ENCODE assay signal across 13 mouse cellular contexts in genomic region chr4:152246011-152246410, GRCm38 (mm10). TPM values are rescaled to one million over a fixed set of nuclear protein-coding genes. Genes with fewer than 3 reads are reported as not detected.
DNase-seq lines count a peak whose midpoint lies in the region; ATAC-seq and TF ChIP-seq lines count a peak whose summit lies in the region.
"Had no signal": no experiment of that assay in that cellular context is flagged by ENCODE, and none has a peak within 500 bp of the region (broad histone marks: within the 10 kb centered on the region; RNA-seq: fewer than 3 reads in every experiment).

No protein-coding gene starts in this region.

- H3K4me3 ChIP-seq in heart, postnatal 0 days (ENCODE audit: low read depth, low read length) = no peak overlapping the region
- no peak overlapping the region for H3K4me3 ChIP-seq in olfactory bulb, adult 2 months (ENCODE audit: insufficient read depth, low read depth, low read length)
- no peak overlapping the region for H3K4me3 ChIP-seq in intestine, postnatal 0 days (ENCODE audit: low read depth, low read length)
- H3K4me3 ChIP-seq: liver, embryonic 13.5 days; midbrain, embryonic 10.5 days had no signal

- H3K27ac ChIP-seq in heart, postnatal 0 days (ENCODE audit: low read depth) = peak overlapping the region; percentile 66
- peak overlapping the region; percentile 91 for H3K27ac ChIP-seq in olfactory bulb, adult 2 months (ENCODE audit: insufficient read depth, low read depth, low read length)
- H3K27ac ChIP-seq in intestine, postnatal 0 days (ENCODE audit: low read depth, low read length) = no peak overlapping the region
- H3K27ac ChIP-seq: kidney, postnatal 0 days; liver, embryonic 13.5 days; midbrain, embryonic 10.5 days had no signal

- H3K9ac ChIP-seq in heart, postnatal 0 days (replicated peaks; ENCODE audit: low read depth, low read length) = no peak overlapping the region
- no peak overlapping the region for H3K9ac ChIP-seq in intestine, postnatal 0 days (ENCODE audit: low read depth, low read length)
- H3K9ac ChIP-seq: liver, embryonic 13.5 days had no signal

- no peak overlapping the region for H3K4me2 ChIP-seq in heart, postnatal 0 days (ENCODE audit: low read depth, low read length)
- H3K4me2 ChIP-seq in intestine, postnatal 0 days (replicated peaks; ENCODE audit: low read depth) = no peak overlapping the region
- H3K4me2 ChIP-seq: liver, embryonic 13.5 days had no signal

- peak; percentile 75 for ATAC-seq in frontal cortex, adult (ENCODE audit: low TSS enrichment)
- ATAC-seq in heart, postnatal 0 days (ENCODE audit: insufficient read depth, low read depth) = peak; percentile 74
- no peak for ATAC-seq in intestine, postnatal 0 days
- ATAC-seq: CD4-positive, CD25-positive, alpha-beta regulatory T cell, adult 4 months had no signal

- H3K27me3 ChIP-seq in heart, postnatal 0 days (ENCODE audit: control insufficient read depth, insufficient read depth, low read length) = no peaks in the 10 kb centered on the region
- H3K27me3 ChIP-seq in intestine, postnatal 0 days (replicated peaks; ENCODE audit: control insufficient read depth, insufficient read depth, low read length) = no peaks in the 10 kb centered on the region
- H3K27me3 ChIP-seq: liver, embryonic 13.5 days had no signal

- TF ChIP-seq POLR2A in olfactory bulb, adult 2 months (IDR thresholded peaks at IDR 0.05; ENCODE audit: insufficient read depth, low read depth, low read length) = no peak

- peak; percentile 96 for DNase-seq in heart, adult 11 months
- no peak for DNase-seq in heart, postnatal 36 days
- no peak for DNase-seq in heart, postnatal 0 days (ENCODE audit: low spot score)
- no peak for DNase-seq in urinary bladder, adult 2 months (ENCODE audit: low spot score)
- no peak for DNase-seq in thymus, postnatal 25 days
- DNase-seq: liver, embryonic 13.5 days had no signal

- H3K4me1 ChIP-seq in heart, postnatal 0 days (ENCODE audit: control insufficient read depth, insufficient read depth) = peaks cover 40% of the 10 kb centered on the region
- H3K4me1 ChIP-seq in olfactory bulb, adult 2 months (ENCODE audit: control insufficient read depth, insufficient read depth, low read length) = peaks cover 68% of the 10 kb centered on the region
- no peaks in the 10 kb centered on the region for H3K4me1 ChIP-seq in intestine, postnatal 0 days (replicated peaks; ENCODE audit: control insufficient read depth, insufficient read depth, low read length)
- H3K4me1 ChIP-seq: midbrain, embryonic 10.5 days had no signal

- TF ChIP-seq EP300 in heart, postnatal 0 days (IDR thresholded peaks at IDR 0.05; ENCODE audit: low read depth) = peak; percentile 63; the same call in 1 of the 2 replicates

- WGBS in heart, postnatal 0 days = 31% methylated on average over 6 of the region's 6 CpGs
- WGBS in olfactory bulb, adult 2 months = 17% methylated on average over 6 of the region's 6 CpGs
- 83% methylated on average over 6 of the region's 6 CpGs for WGBS in intestine, postnatal 0 days

- no peaks in the 10 kb centered on the region; the same call in 1 of the 2 replicates for H3K36me3 ChIP-seq in heart, postnatal 0 days (replicated peaks; ENCODE audit: control insufficient read depth, insufficient read depth, low read length)
- H3K36me3 ChIP-seq in intestine, postnatal 0 days (ENCODE audit: control insufficient read depth, insufficient read depth) = peaks cover 6% of the 10 kb centered on the region; the same call in 1 of the 2 replicates
- H3K36me3 ChIP-seq: liver, embryonic 13.5 days had no signal

- no peaks in the 10 kb centered on the region for H3K9me3 ChIP-seq in heart, postnatal 0 days (replicated peaks; ENCODE audit: control insufficient read depth, low read length)
- no peaks in the 10 kb centered on the region for H3K9me3 ChIP-seq in intestine, postnatal 0 days (ENCODE audit: control insufficient read depth)
- H3K9me3 ChIP-seq: liver, embryonic 13.5 days; midbrain, embryonic 10.5 days had no signal

- intact Hi-C loops in heart, postnatal 36 days (cut with DNase I) = no loop called here

- no peak for TF ChIP-seq CTCF in heart, postnatal 0 days (IDR thresholded peaks at IDR 0.05; ENCODE audit: low read depth)
- TF ChIP-seq CTCF in olfactory bulb, adult 2 months (IDR thresholded peaks at IDR 0.05; ENCODE audit: insufficient read depth, low read depth, low read length) = no peak
- no peak for TF ChIP-seq CTCF in intestine, postnatal 0 days (IDR thresholded peaks at IDR 0.05; ENCODE audit: low read depth)

RNA-seq across cellular contexts. Expression of gene Gpr153, which starts 28.0 kb away (rescaled TPM):
- total RNA-seq in heart, postnatal 36 days (2021) = 10 to 100 TPM; 10.7 to 14.0 TPM
- total RNA-seq in heart, postnatal 0 days (2014; rRNA removed; ENCODE audit: low replicate concordance) = 50.8 and 56.4 TPM in 2 replicates
- polyA plus RNA-seq in heart, postnatal 0 days (2015; fragmentation: Nextera tagmentation; extraction: Ambion mirVana) = 5.0 TPM in 2 replicates
- not detected in 2 replicates for polyA plus RNA-seq in olfactory bulb, adult 2 months (2012; ENCODE audit: insufficient read depth, insufficient read length, low replicate concordance, missing spikeins)
- 31.3 and 39.2 TPM in 2 replicates for polyA plus RNA-seq in urinary bladder, adult 2 months (2012; rRNA removed)
- polyA plus RNA-seq in intestine, postnatal 0 days (2015; fragmentation: Nextera tagmentation; extraction: Ambion mirVana) = 2.9 and 3.1 TPM in 2 replicates

RNA-seq across cellular contexts. Expression of gene Hes3, which starts 45.5 kb away (rescaled TPM):
- total RNA-seq in heart, postnatal 36 days (2021) = not detected
- not detected in 2 replicates for total RNA-seq in heart, postnatal 0 days (2014; rRNA removed; ENCODE audit: low replicate concordance)
- not detected in 2 replicates for polyA plus RNA-seq in heart, postnatal 0 days (2015; fragmentation: Nextera tagmentation; extraction: Ambion mirVana)
- not detected in 2 replicates for polyA plus RNA-seq in olfactory bulb, adult 2 months (2012; ENCODE audit: insufficient read depth, insufficient read length, low replicate concordance, missing spikeins)
- polyA plus RNA-seq in urinary bladder, adult 2 months (2012; rRNA removed) = not detected in 2 replicates
- polyA plus RNA-seq in intestine, postnatal 0 days (2015; fragmentation: Nextera tagmentation; extraction: Ambion mirVana) = not detected in 2 replicates
- total RNA-seq: gastrocnemius, adult 8-10 months had no signal
- polyA plus RNA-seq: CD4-positive, CD25-positive, alpha-beta regulatory T cell, adult 4 months; kidney, postnatal 0 days; liver, embryonic 13.5 days had no signal

RNA-seq across cellular contexts. Expression of gene Icmt, which starts 51.0 kb away (rescaled TPM):
- 10 to 100 TPM; 25.4 to 25.8 TPM for total RNA-seq in heart, postnatal 36 days (2021)
- 26.1 and 38.0 TPM in 2 replicates for total RNA-seq in heart, postnatal 0 days (2014; rRNA removed; ENCODE audit: low replicate concordance)
- 12.7 and 15.0 TPM in 2 replicates for polyA plus RNA-seq in heart, postnatal 0 days (2015; fragmentation: Nextera tagmentation; extraction: Ambion mirVana)
- polyA plus RNA-seq in olfactory bulb, adult 2 months (2012; ENCODE audit: insufficient read depth, insufficient read length, low replicate concordance, missing spikeins) = not detected in 2 replicates
- 25.2 and 26.2 TPM in 2 replicates for polyA plus RNA-seq in urinary bladder, adult 2 months (2012; rRNA removed)
- polyA plus RNA-seq in intestine, postnatal 0 days (2015; fragmentation: Nextera tagmentation; extraction: Ambion mirVana) = 12.6 and 12.9 TPM in 2 replicates
